Mouse (Mus musculus) hindbrain, embryonic 15.5 days (tissue): ENCODE measurements around the gene Frmpd4. TPM values are rescaled to one million over a fixed set of nuclear protein-coding genes. Genes with fewer than 3 reads are reported as not detected.

Source experiments
- ATAC-seq: fragments of 200-750 bp; cut with Nextera tagmentation; 2 replicates; pipeline ENCODE4 v1.8.0; 2017; ENCODE audit warnings: low read depth, moderate number of reproducible peaks, moderate TSS enrichment; ENCODE audit not compliant: low FRiP score
- H3K27ac ChIP-seq: fragments of 300-500 bp; sonication (generic); replicated peaks from 2 replicates; pipeline ENCODE4 v1.5.1; 2015; ENCODE audit warnings: mild to moderate bottlenecking, inconsistent platforms
- H3K27me3 ChIP-seq: fragments of 300-500 bp; sonication (generic); 2 replicates; pipeline ENCODE4 v1.6.1; 2015; ENCODE audit warnings: control low read depth, inconsistent platforms
- H3K36me3 ChIP-seq: fragments of 300-500 bp; sonication (generic); 2 replicates; pipeline ENCODE4 v1.6.1; 2015; ENCODE audit warnings: control low read depth, inconsistent platforms
- H3K4me1 ChIP-seq: fragments of 300-500 bp; sonication (generic); replicated peaks from 2 replicates; pipeline ENCODE4 v1.6.1; 2015; ENCODE audit warnings: control low read depth, inconsistent platforms
- H3K4me2 ChIP-seq: fragments of 300-500 bp; sonication (generic); 2 replicates; pipeline ENCODE4 v1.6.1; 2015; ENCODE audit warnings: moderate library complexity, mild to moderate bottlenecking, inconsistent platforms
- H3K4me3 ChIP-seq: fragments of 300-500 bp; sonication (generic); 2 replicates; pipeline ENCODE4 v1.5.1; 2015; ENCODE audit warnings: mild to moderate bottlenecking, inconsistent platforms
- H3K9ac ChIP-seq: fragments of 300-500 bp; sonication (generic); 2 replicates; pipeline ENCODE4 v1.6.1; 2015; ENCODE audit warnings: inconsistent platforms
- H3K9me3 ChIP-seq: fragments of 300-500 bp; sonication (generic); 2 replicates; pipeline ENCODE4 v1.6.1; 2016; ENCODE audit warnings: control low read depth, inconsistent platforms
- WGBS: fragments of 180-500 bp; shearing (Covaris S2); methylation state at CpG from one replicate; pipeline ENCODE4 v1.1.7; 2015; 5-methylcytosine and 5-hydroxymethylcytosine counted together
- polyA plus RNA-seq: library from polyadenylated mRNA; unstranded; fragments of >200 nt; fragmentation: Nextera tagmentation; extraction: Ambion mirVana; gene quantifications from 2 replicates; pipeline ENCODE4 v1.2.1, GENCODE M21; 2015

The Frmpd4 gene
- polyA plus RNA-seq, 1 experiment from 2014 or later: 1.5 TPM

GRCm38 (mm10) chrX:168349320-168350225 is 227.5 kb downstream of the Frmpd4 start:
- Histone ChIP-seq H3K4me2 (no peak overlapping the region), H3K27me3 (no peaks in the 10 kb centered on the region), H3K27ac (no peak overlapping the region), H3K4me3 (no peak overlapping the region), H3K4me1 (no peaks in the 10 kb centered on the region), H3K9me3 (no peaks in the 10 kb centered on the region), H3K9ac (no peak overlapping the region), H3K36me3 (no peaks in the 10 kb centered on the region)
- ATAC-seq: no peak
- 82% methylated on average over 5 of the region's 5 CpGs for WGBS

GRCm38 (mm10) chrX:168338212-168338611 is 238.8 kb downstream of the Frmpd4 start:
- Histone ChIP-seq H3K36me3 (no peaks in the 10 kb centered on the region), H3K4me3 (no peak overlapping the region), H3K4me2 (no peak overlapping the region), H3K9me3 (no peaks in the 10 kb centered on the region), H3K9ac (no peak overlapping the region), H3K27ac (no peak overlapping the region), H3K4me1 (no peaks in the 10 kb centered on the region), H3K27me3 (0 out of 2 replicates have a peak, but pooled peaks cover 4% of the 10 kb centered on the region)
- no peak for ATAC-seq

- no peak overlapping the region for H3K9ac ChIP-seq
- H3K4me1 ChIP-seq: no peaks in the 10 kb centered on the region
- H3K4me3 ChIP-seq: no peak overlapping the region
- no peak overlapping the region for H3K27ac ChIP-seq
- 76% methylated on average over 3 of the region's 3 CpGs for WGBS
- no peaks in the 10 kb centered on the region for H3K36me3 ChIP-seq
- no peak for ATAC-seq
- H3K27me3 ChIP-seq: 0 out of 2 replicates have a peak, but pooled peaks cover 6% of the 10 kb centered on the region
- no peak overlapping the region for H3K4me2 ChIP-seq
- H3K9me3 ChIP-seq: no peaks in the 10 kb centered on the region
Measured at GRCm38 (mm10) chrX:168325161-168325560, 251.9 kb downstream of the Frmpd4 start.

GRCm38 (mm10) chrX:168312158-168312557 is 264.9 kb downstream of the Frmpd4 start:
- no peak for ATAC-seq
- 95% methylated on average over 1 of the region's 1 CpGs for WGBS
- no peaks in the 10 kb centered on the region for H3K4me1 ChIP-seq
- no peaks in the 10 kb centered on the region for H3K36me3 ChIP-seq
- no peak overlapping the region for H3K4me3 ChIP-seq
- no peak overlapping the region for H3K9ac ChIP-seq
- no peak overlapping the region for H3K27ac ChIP-seq
- no peaks in the 10 kb centered on the region for H3K9me3 ChIP-seq
- no peak overlapping the region for H3K4me2 ChIP-seq
- H3K27me3 ChIP-seq: 0 out of 2 replicates have a peak, but pooled peaks cover 7% of the 10 kb centered on the region

GRCm38 (mm10) chrX:168310143-168310542 is 266.9 kb downstream of the Frmpd4 start:
- Histone ChIP-seq H3K9ac (no peak overlapping the region), H3K4me1 (no peaks in the 10 kb centered on the region), H3K9me3 (no peaks in the 10 kb centered on the region), H3K27ac (no peak overlapping the region), H3K4me2 (no peak overlapping the region), H3K27me3 (0 out of 2 replicates have a peak, but pooled peaks cover 7% of the 10 kb centered on the region), H3K4me3 (no peak overlapping the region), H3K36me3 (no peaks in the 10 kb centered on the region)
- no peak for ATAC-seq
- WGBS: 14% methylated on average over 1 of the region's 1 CpGs

GRCm38 (mm10) chrX:168292506-168292905 is 284.5 kb downstream of the Frmpd4 start:
- no peak overlapping the region for H3K4me3 ChIP-seq
- no peaks in the 10 kb centered on the region for H3K36me3 ChIP-seq
- H3K4me1 ChIP-seq: no peaks in the 10 kb centered on the region
- no peak overlapping the region for H3K4me2 ChIP-seq
- WGBS: 87% methylated on average over 3 of the region's 3 CpGs
- peaks cover 5% of the 10 kb centered on the region; the same call in 1 of the 2 replicates for H3K27me3 ChIP-seq
- no peaks in the 10 kb centered on the region for H3K9me3 ChIP-seq
- no peak for ATAC-seq
- H3K27ac ChIP-seq: no peak overlapping the region
- no peak overlapping the region for H3K9ac ChIP-seq

GRCm38 (mm10) chrX:168207034-168207433 is 370.0 kb downstream of the Frmpd4 start:
- Histone ChIP-seq H3K9me3 (no peaks in the 10 kb centered on the region), H3K4me1 (no peaks in the 10 kb centered on the region), H3K4me3 (no peak overlapping the region), H3K4me2 (no peak overlapping the region), H3K9ac (no peak overlapping the region), H3K27me3 (peaks cover 13% of the 10 kb centered on the region), H3K36me3 (no peaks in the 10 kb centered on the region), H3K27ac (no peak overlapping the region)
- no peak for ATAC-seq
- WGBS: 88% methylated on average over 3 of the region's 3 CpGs

GRCm38 (mm10) chrX:168191944-168192343 is 385.1 kb downstream of the Frmpd4 start:
- Histone ChIP-seq H3K27ac (no peak overlapping the region), H3K4me2 (no peak overlapping the region), H3K4me3 (no peak overlapping the region), H3K9me3 (no peaks in the 10 kb centered on the region), H3K9ac (no peak overlapping the region), H3K27me3 (0 out of 2 replicates have a peak, but pooled peaks cover 2% of the 10 kb centered on the region), H3K4me1 (no peaks in the 10 kb centered on the region), H3K36me3 (no peaks in the 10 kb centered on the region)
- WGBS: 30% methylated on average over 1 of the region's 1 CpGs
- no peak for ATAC-seq

GRCm38 (mm10) chrX:168189563-168189962 is 387.5 kb downstream of the Frmpd4 start:
- 0 out of 2 replicates have a peak, but pooled peaks cover 2% of the 10 kb centered on the region for H3K27me3 ChIP-seq
- no peaks in the 10 kb centered on the region for H3K9me3 ChIP-seq
- H3K4me1 ChIP-seq: no peaks in the 10 kb centered on the region
- H3K9ac ChIP-seq: no peak overlapping the region
- H3K27ac ChIP-seq: no peak overlapping the region
- 87% methylated on average over 8 of the region's 8 CpGs for WGBS
- H3K4me3 ChIP-seq: no peak overlapping the region
- no peak for ATAC-seq
- H3K4me2 ChIP-seq: no peak overlapping the region
- H3K36me3 ChIP-seq: no peaks in the 10 kb centered on the region

- no peak for ATAC-seq
Measured at GRCm38 (mm10) chrX:168163001-168163400, 414.0 kb downstream of the Frmpd4 start.

GRCm38 (mm10) chrX:168158866-168159265 is 418.2 kb downstream of the Frmpd4 start:
- Histone ChIP-seq H3K9me3 (no peaks in the 10 kb centered on the region), H3K4me3 (no peak overlapping the region), H3K4me2 (no peak overlapping the region), H3K9ac (no peak overlapping the region), H3K27me3 (0 out of 2 replicates have a peak, but pooled peaks cover 4% of the 10 kb centered on the region), H3K27ac (no peak overlapping the region), H3K4me1 (no peaks in the 10 kb centered on the region), H3K36me3 (no peaks in the 10 kb centered on the region)
- 58% methylated on average over 3 of the region's 3 CpGs for WGBS
- no peak for ATAC-seq

More at GRCm38 (mm10) chrX:168163001-168163400, 414.0 kb downstream of the Frmpd4 start:
- no peak overlapping the region for H3K27ac ChIP-seq
- 0 out of 2 replicates have a peak, but pooled peaks cover 3% of the 10 kb centered on the region for H3K27me3 ChIP-seq
- H3K9ac ChIP-seq: no peak overlapping the region
- H3K9me3 ChIP-seq: no peaks in the 10 kb centered on the region
- H3K4me3 ChIP-seq: no peak overlapping the region
- no peaks in the 10 kb centered on the region for H3K4me1 ChIP-seq
- H3K4me2 ChIP-seq: no peak overlapping the region
- no peaks in the 10 kb centered on the region for H3K36me3 ChIP-seq

GRCm38 (mm10) chrX:168141051-168141450 is 436.0 kb downstream of the Frmpd4 start:
- Histone ChIP-seq H3K9ac (no peak overlapping the region), H3K4me3 (no peak overlapping the region), H3K27ac (no peak overlapping the region), H3K4me2 (no peak overlapping the region), H3K27me3 (peaks cover 12% of the 10 kb centered on the region; the same call in 1 of the 2 replicates), H3K36me3 (no peaks in the 10 kb centered on the region), H3K9me3 (no peaks in the 10 kb centered on the region), H3K4me1 (no peaks in the 10 kb centered on the region)
- no peak for ATAC-seq
